In genomic region chr6:82824240-82824639, GRCm38 (mm10) we compare ENCODE assay signal across 16 mouse cellular contexts. TPM values are rescaled to one million over a fixed set of nuclear protein-coding genes. Genes with fewer than 3 reads are reported as not detected.
DNase-seq lines count a peak whose midpoint lies in the region; ATAC-seq and TF ChIP-seq lines count a peak whose summit lies in the region.
"Had no signal": no experiment of that assay in that cellular context is flagged by ENCODE, and none has a peak within 500 bp of the region (broad histone marks: within the 10 kb centered on the region; RNA-seq: fewer than 3 reads in every experiment).

No protein-coding gene starts in this region.

- peak; percentile 15 to 48 for DNase-seq in heart, adult 18-20 months
- DNase-seq in heart, postnatal 4 days, result no peak
- DNase-seq in stomach, postnatal 0 days (ENCODE audit: low spot score), result no peak
- no peak for DNase-seq in B cell, adult 2 months
- DNase-seq in adrenal gland, postnatal 25 days, result no peak
- DNase-seq in left cerebral cortex, adult 2 months (ENCODE audit: extremely low spot score in 1 of 2, low spot score in 2 of 2), result no peak
- DNase-seq: adrenal gland, postnatal 10 days; cerebellum, postnatal 25 days; kidney, postnatal 25 days; left cerebral cortex, postnatal 4 days; thymus, adult 2 months had no signal

- intact Hi-C loops in left cerebral cortex, adult 2 months (cut with DNase I), result no loop called here

- H3K9me3 ChIP-seq in stomach, embryonic 15.5 days, result no peaks in the 10 kb centered on the region
- no peaks in the 10 kb centered on the region for H3K9me3 ChIP-seq in stomach, postnatal 0 days (ENCODE audit: control insufficient read depth, low read length)
- no peaks in the 10 kb centered on the region for H3K9me3 ChIP-seq in liver, embryonic 16.5 days (replicated peaks; ENCODE audit: control insufficient read depth, low read length)

- TF ChIP-seq EP300 in stomach, postnatal 0 days (optimal IDR thresholded peaks at IDR 0.05), result no peak

- H3K27me3 ChIP-seq in stomach, embryonic 15.5 days (replicated peaks), result no peaks in the 10 kb centered on the region
- H3K27me3 ChIP-seq in stomach, postnatal 0 days (ENCODE audit: control insufficient read depth, insufficient read depth, low read length), result no peaks in the 10 kb centered on the region
- no peaks in the 10 kb centered on the region for H3K27me3 ChIP-seq in liver, embryonic 16.5 days (ENCODE audit: control insufficient read depth, insufficient read depth, low read depth, low read length)
- H3K27me3 ChIP-seq: Patski had no signal

- 0 out of 2 replicates have a peak, but pooled peaks cover 6% of the 10 kb centered on the region for H3K4me1 ChIP-seq in stomach, embryonic 15.5 days
- no peaks in the 10 kb centered on the region for H3K4me1 ChIP-seq in stomach, postnatal 0 days (replicated peaks; ENCODE audit: control insufficient read depth, insufficient read depth)
- peaks cover 13% of the 10 kb centered on the region for H3K4me1 ChIP-seq in liver, embryonic 16.5 days (ENCODE audit: control insufficient read depth, low read depth, low read length)

- ATAC-seq in stomach, embryonic 15.5 days (ENCODE audit: insufficient read depth, low FRiP score, low read depth), result no peak
- ATAC-seq in stomach, postnatal 0 days (ENCODE audit: low FRiP score, low TSS enrichment), result no peak; the same call in 1 of the 2 replicates
- no peak; the same call in 1 of the 2 replicates for ATAC-seq in liver, embryonic 16.5 days (ENCODE audit: low read depth)
- ATAC-seq: hindbrain, embryonic 16.5 days; Patski had no signal

- 44% methylated on average over 8 of the region's 8 CpGs for WGBS in stomach, embryonic 15.5 days
- WGBS in stomach, postnatal 0 days, result 49% methylated on average over 8 of the region's 8 CpGs
- 10% methylated on average over 8 of the region's 8 CpGs for WGBS in liver, embryonic 16.5 days (ENCODE audit: insufficient replicate concordance)

- H3K36me3 ChIP-seq in stomach, embryonic 15.5 days, result no peaks in the 10 kb centered on the region
- H3K36me3 ChIP-seq in stomach, postnatal 0 days (ENCODE audit: control insufficient read depth, insufficient read depth, low read length), result no peaks in the 10 kb centered on the region
- no peaks in the 10 kb centered on the region for H3K36me3 ChIP-seq in liver, embryonic 16.5 days (ENCODE audit: control insufficient read depth, insufficient read depth)

- H3K4me2 ChIP-seq in stomach, embryonic 15.5 days, result no peak overlapping the region
- no peak overlapping the region for H3K4me2 ChIP-seq in stomach, postnatal 0 days (replicated peaks; ENCODE audit: low read depth)
- H3K4me2 ChIP-seq in liver, embryonic 16.5 days (ENCODE audit: low read depth, low read length), result 0 out of 2 replicates have a peak overlapping the region, but pooled peaks have one; percentile 28
- H3K4me2 ChIP-seq: midbrain, embryonic 11.5 days had no signal

- H3K9ac ChIP-seq in stomach, embryonic 15.5 days, result no peak overlapping the region
- H3K9ac ChIP-seq in stomach, postnatal 0 days (ENCODE audit: low read length), result no peak overlapping the region
- no peak overlapping the region for H3K9ac ChIP-seq in liver, embryonic 16.5 days (ENCODE audit: low read depth, low read length)

- no peak for TF ChIP-seq CTCF in stomach, postnatal 0 days (IDR thresholded peaks at IDR 0.05; ENCODE audit: low read depth)
- no peak for TF ChIP-seq CTCF in left cerebral cortex, adult 2 months (IDR thresholded peaks at IDR 0.05)

- H3K4me3 ChIP-seq in stomach, embryonic 15.5 days (replicated peaks), result no peak overlapping the region
- H3K4me3 ChIP-seq in stomach, postnatal 0 days (ENCODE audit: low read depth, low read length), result no peak overlapping the region
- H3K4me3 ChIP-seq in liver, embryonic 16.5 days (ENCODE audit: low read depth, low read length), result peak overlapping the region; percentile 28
- no peak overlapping the region for H3K4me3 ChIP-seq in left cerebral cortex, adult 2 months

- 0 out of 2 replicates have a peak overlapping the region, but pooled peaks have one; percentile 2 for H3K27ac ChIP-seq in stomach, embryonic 15.5 days
- H3K27ac ChIP-seq in stomach, postnatal 0 days (replicated peaks), result no peak overlapping the region; the same call in 1 of the 2 replicates
- H3K27ac ChIP-seq in liver, embryonic 16.5 days (ENCODE audit: low read length), result peak overlapping the region; percentile 28
- H3K27ac ChIP-seq in left cerebral cortex, adult 2 months, result no peak overlapping the region

RNA-seq across cellular contexts. Expression of gene Hk2, which starts 50.0 kb away (rescaled TPM):
- total RNA-seq in heart, adult 18-20 months (2021), result 100 to 1,000 TPM; 338 to 357 TPM
- 10 to 100 TPM; 86.8 to 96.6 TPM for total RNA-seq in heart, postnatal 4 days (2021)
- polyA plus RNA-seq in stomach, embryonic 15.5 days (2015; fragmentation: Nextera tagmentation; extraction: Ambion mirVana), result 22.3 and 23.8 TPM in 2 replicates
- polyA plus RNA-seq in stomach, postnatal 0 days (2015; fragmentation: Nextera tagmentation; extraction: Ambion mirVana), result 7.1 and 8.9 TPM in 2 replicates
- polyA plus RNA-seq in liver, embryonic 16.5 days (2015; fragmentation: Nextera tagmentation; extraction: Ambion mirVana), result 5.0 and 6.4 TPM in 2 replicates
- total RNA-seq in adrenal gland, postnatal 25 days (2021), result 87.9 and 110 TPM in 2 replicates
- 1 to 10 TPM; 2.9 to 4.1 TPM for total RNA-seq in left cerebral cortex, adult 2 months (2021)

Comparison
In these comparisons a context has a peak if more than half of its experiments do, and no peak if none do; other contexts are left out.
1. DNase-seq: peak in heart, adult 18-20 months (2 of 2); none in heart, postnatal 4 days (single experiment), stomach, postnatal 0 days (single experiment), B cell, adult 2 months (0 of 2), adrenal gland, postnatal 25 days (single experiment) and left cerebral cortex, adult 2 months (0 of 2).
2. H3K27ac ChIP-seq: peak in stomach, embryonic 15.5 days (single experiment) and liver, embryonic 16.5 days (single experiment); none in stomach, postnatal 0 days (single experiment) and left cerebral cortex, adult 2 months (single experiment).
3. RNA of gene Hk2, which starts 50.0 kb away (total RNA-seq): 338 to 357 TPM in heart, adult 18-20 months, 86.8 to 96.6 TPM in heart, postnatal 4 days and 87.9 to 110 TPM in adrenal gland, postnatal 25 days; 2.9 to 4.1 TPM in left cerebral cortex, adult 2 months; every median in the first group is over 10 times any median in the second.